Mouse (Mus musculus): ENCODE measurements around the gene Taf4.

DNA sequence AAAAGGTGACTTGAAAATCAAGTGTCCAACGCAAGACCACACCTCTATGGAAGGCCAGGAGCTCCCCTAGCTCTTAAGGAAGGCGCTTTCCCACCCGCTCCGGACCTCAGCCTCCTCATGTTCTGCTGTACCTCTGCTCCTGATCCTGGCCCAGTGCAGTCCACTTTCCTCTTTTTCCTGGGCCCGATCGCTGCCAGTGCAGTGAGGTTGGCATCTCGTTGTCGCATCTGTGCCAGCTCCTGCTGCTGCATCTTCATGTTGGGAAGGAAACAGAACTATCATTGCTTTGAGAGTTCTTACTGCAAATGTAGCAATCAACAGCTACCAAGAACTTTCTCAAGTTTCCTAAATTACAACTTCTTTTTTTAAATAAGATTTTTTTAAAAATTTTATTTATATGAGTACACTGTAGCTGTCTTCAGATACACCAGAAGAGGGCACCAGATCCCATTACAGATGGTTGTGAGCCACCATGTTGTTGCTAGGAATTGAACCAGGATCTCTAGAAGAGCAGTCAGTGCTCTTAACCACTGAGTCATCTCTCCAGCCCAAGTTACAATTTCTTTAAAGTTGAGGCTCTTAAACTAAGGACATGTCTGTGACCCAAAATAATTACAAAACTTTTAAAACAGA is 55.3 kb downstream of the Taf4 start:
- TF ChIP-seq POLR2A (IDR thresholded peaks at IDR 0.05; ENCODE audit: borderline replicate concordance, control insufficient read depth, low read depth, low read length), result no peak
- TF ChIP-seq CTCF (IDR thresholded peaks at IDR 0.05; ENCODE audit: control insufficient read depth, insufficient read depth, low read length), result no peak

All from bone marrow, adult 2 months (tissue).